Mouse (Mus musculus): ENCODE measurements around the gene Rere. TPM values are rescaled to one million over a fixed set of nuclear protein-coding genes. Genes with fewer than 3 reads are reported as not detected.

The Rere gene
- total and polyA plus RNA-seq, 3 experiments, result 3.1 to 36.5 (median 8.7) TPM

DNA sequence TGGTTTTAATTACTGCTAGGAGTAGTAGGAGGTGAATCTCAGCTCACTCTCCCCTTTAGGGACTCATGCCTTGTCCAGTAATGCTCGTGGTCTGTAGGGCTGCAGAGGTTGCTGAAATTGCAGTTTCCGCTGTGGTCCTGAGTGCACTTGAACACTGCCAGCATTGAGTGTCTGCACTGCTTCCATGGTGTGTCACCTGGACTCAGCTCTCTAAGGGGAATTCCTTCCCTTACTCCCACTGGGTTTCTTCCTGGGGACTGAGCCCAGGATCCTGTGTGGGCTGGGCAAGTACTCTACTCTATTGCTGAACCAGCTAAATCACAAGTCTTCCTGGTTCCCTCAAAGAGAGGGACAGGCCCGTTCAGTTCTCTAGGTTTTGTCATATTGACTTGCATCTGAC, 166.1 kb downstream of the Rere start:
- in situ Hi-C loops (cut with MboI; ENCODE audit: low pct_ligation_motif_present, low pct_unique_long_range_greater_than_20kb, low sequenced_read_pairs) (no loop called here), dilution Hi-C loops (cut with MboI; ENCODE audit: extremely low pct_ligation_motif_present, extremely low pct_unique_long_range_greater_than_20kb, low sequenced_read_pairs) (no loop called here)

DNA sequence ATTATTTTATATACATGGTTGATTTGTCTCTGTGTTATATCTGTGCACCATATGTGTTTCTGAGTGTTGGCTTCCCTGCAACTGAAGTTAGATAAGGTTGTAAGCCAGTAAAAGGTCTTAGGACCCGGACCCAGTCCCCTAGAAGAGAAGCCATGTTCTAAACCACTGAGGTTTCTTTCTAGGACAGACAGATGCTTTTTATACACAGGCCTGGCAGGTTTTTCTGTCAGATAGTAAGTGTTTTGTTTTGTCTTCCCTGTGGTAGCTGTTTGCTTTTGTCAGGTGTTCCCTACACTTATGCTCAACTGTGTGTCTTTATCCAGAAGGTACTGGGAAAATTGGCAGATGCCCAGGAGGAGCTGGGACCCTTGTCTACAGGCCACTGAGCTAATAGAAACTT, 167.0 kb downstream of the Rere start:
- Histone ChIP-seq H3K27me3 (replicated peaks) (no peaks in the 10 kb centered on the region), H3K4me1 (ENCODE audit: control insufficient read depth in 1 of 2, insufficient read depth in 2 of 2) (peaks cover 0 to 24% of the 10 kb centered on the region in 2 experiments; a peak in 2 of 4 replicates), H3K27ac (ENCODE audit: insufficient read depth, low read depth) (no peak overlapping the region), H3K9ac (ENCODE audit: insufficient read depth, low read depth) (no peak overlapping the region), H3K9me3 (replicated peaks; ENCODE audit: low read length) (no peaks in the 10 kb centered on the region), H3K4me2 (ENCODE audit: insufficient read depth, low read depth, poor library complexity, severe bottlenecking) (no peak overlapping the region), H3K4me3 (replicated peaks in 1 of 3; ENCODE audit: low read depth in 2 of 3, low read length in 2 of 3, poor library complexity in 1 of 3) (no peak overlapping the region), H3K79me2 (replicated peaks; ENCODE audit: control insufficient read depth, extremely low read depth, insufficient read depth, poor library complexity, severe bottlenecking) (0 out of 2 replicates have a peak, but pooled peaks cover 2% of the 10 kb centered on the region), H3K36me3 (replicated peaks in 1 of 2; ENCODE audit: control insufficient read depth in 1 of 2, insufficient read depth in 1 of 2, low read length in 1 of 2) (peaks cover 6 to 36% of the 10 kb centered on the region in 2 experiments)
- dilution Hi-C loops (cut with MboI; ENCODE audit: extremely low pct_ligation_motif_present, extremely low pct_unique_long_range_greater_than_20kb, low sequenced_read_pairs) (no loop called here), in situ Hi-C loops (cut with MboI; ENCODE audit: low pct_ligation_motif_present, low pct_unique_long_range_greater_than_20kb, low sequenced_read_pairs) (no loop called here)
- TF ChIP-seq CHD2 (IDR thresholded peaks at IDR 0.05; ENCODE audit: low read length), result no peak
- TF ChIP-seq MYC (IDR thresholded peaks at IDR 0.05; ENCODE audit: low read depth, low read length), result no peak
- TF ChIP-seq MEF2A (IDR thresholded peaks at IDR 0.05; ENCODE audit: borderline replicate concordance, low read depth, low read length), result no peak
- no peak for TF ChIP-seq EP300 (IDR thresholded peaks at IDR 0.05; ENCODE audit: low read length)
- no peak for TF ChIP-seq TBP (conservative IDR thresholded peaks at IDR 0.05; ENCODE audit: low read depth, low read length)
- TF ChIP-seq ZC3H11A (IDR thresholded peaks at IDR 0.05; ENCODE audit: low read depth, low read length), result no peak
- no peak for TF ChIP-seq SMC3 (IDR thresholded peaks at IDR 0.05; ENCODE audit: low read depth, low read length)
- no peak for TF ChIP-seq USF1 (IDR thresholded peaks at IDR 0.05; ENCODE audit: low read depth, low read length)
- no peak for TF ChIP-seq CHD1 (IDR thresholded peaks at IDR 0.05; ENCODE audit: low read depth, low read length)
- TF ChIP-seq NRF1 (IDR thresholded peaks at IDR 0.05; ENCODE audit: low read depth, low read length), result no peak
- TF ChIP-seq BHLHE40 (IDR thresholded peaks at IDR 0.05; ENCODE audit: low read depth, low read length), result no peak
- TF ChIP-seq ZKSCAN1 (IDR thresholded peaks at IDR 0.05; ENCODE audit: borderline replicate concordance, low read depth, low read length), result no peak
- TF ChIP-seq RAD21 (IDR thresholded peaks at IDR 0.05; ENCODE audit: low read depth, low read length), result no peak
- no peak for TF ChIP-seq USF2 (conservative IDR thresholded peaks at IDR 0.05; ENCODE audit: low read depth, low read length)
- TF ChIP-seq PAX5 (IDR thresholded peaks at IDR 0.05; ENCODE audit: low read length), result no peak
- TF ChIP-seq HCFC1 (IDR thresholded peaks at IDR 0.05; ENCODE audit: low read depth, low read length), result no peak
- no peak for TF ChIP-seq NELFE (IDR thresholded peaks at IDR 0.05; ENCODE audit: low read depth, low read length)
- no peak for TF ChIP-seq MXI1 (IDR thresholded peaks at IDR 0.05; ENCODE audit: low read depth, low read length)
- no peak for TF ChIP-seq ELF1 (IDR thresholded peaks at IDR 0.05; ENCODE audit: low read depth, low read length)
- no peak for DNase-seq (ENCODE audit: extremely low read depth)

More for the DNA sequence above, 166.1 kb downstream of the Rere start:
- Histone ChIP-seq H3K4me2 (ENCODE audit: insufficient read depth, low read depth, poor library complexity, severe bottlenecking) (no peak overlapping the region), H3K9ac (ENCODE audit: insufficient read depth, low read depth) (no peak overlapping the region), H3K36me3 (replicated peaks in 1 of 2; ENCODE audit: control insufficient read depth in 1 of 2, insufficient read depth in 1 of 2, low read length in 1 of 2) (peaks cover 6 to 37% of the 10 kb centered on the region in 2 experiments), H3K4me1 (ENCODE audit: control insufficient read depth in 1 of 2, insufficient read depth in 2 of 2) (peaks cover 0 to 22% of the 10 kb centered on the region in 2 experiments; a peak in 2 of 4 replicates), H3K79me2 (replicated peaks; ENCODE audit: control insufficient read depth, extremely low read depth, insufficient read depth, poor library complexity, severe bottlenecking) (no peaks in the 10 kb centered on the region), H3K27ac (ENCODE audit: insufficient read depth, low read depth) (no peak overlapping the region), H3K4me3 (replicated peaks in 1 of 3; ENCODE audit: low read depth in 2 of 3, low read length in 2 of 3, poor library complexity in 1 of 3) (no peak overlapping the region), H3K27me3 (replicated peaks) (no peaks in the 10 kb centered on the region), H3K9me3 (replicated peaks; ENCODE audit: low read length) (no peaks in the 10 kb centered on the region)
- TF ChIP-seq MAZ (IDR thresholded peaks at IDR 0.05; ENCODE audit: low read depth, low read length), result no peak
- TF ChIP-seq CTCF (conservative IDR thresholded peaks at IDR 0.05 in 1 of 2, IDR thresholded peaks at IDR 0.05 in 1 of 2; ENCODE audit: low read depth in 2 of 2, low read length in 2 of 2), result no peak
- no peak for TF ChIP-seq E2F4 (IDR thresholded peaks at IDR 0.05; ENCODE audit: insufficient replicate concordance, low read depth, low read length)
- TF ChIP-seq MXI1 (IDR thresholded peaks at IDR 0.05; ENCODE audit: low read depth, low read length), result no peak
- no peak for TF ChIP-seq NRF1 (IDR thresholded peaks at IDR 0.05; ENCODE audit: low read depth, low read length)
- no peak for TF ChIP-seq EP300 (IDR thresholded peaks at IDR 0.05; ENCODE audit: low read length)
- no peak for TF ChIP-seq JUND (conservative IDR thresholded peaks at IDR 0.05; ENCODE audit: low read depth, low read length)
- no peak for TF ChIP-seq CHD2 (IDR thresholded peaks at IDR 0.05; ENCODE audit: low read length)
- no peak for TF ChIP-seq USF1 (IDR thresholded peaks at IDR 0.05; ENCODE audit: low read depth, low read length)
- no peak for DNase-seq (ENCODE audit: extremely low read depth)

Measured in CH12.LX (cell line).